Mouse (Mus musculus) limb, embryonic 10.5 days (tissue): ENCODE results near the gene Rab4a. TPM values are rescaled to one million over a fixed set of nuclear protein-coding genes. Genes with fewer than 3 reads are reported as not detected.

ENCODE experiments used
- DNase-seq: peaks from one replicate; pipeline ENCODE4 v3.0.0-alpha.2; 2017; ENCODE audit warnings: low spot score
- H3K27ac ChIP-seq: fragments of 300-500 bp; sonication (generic); 2 replicates; pipeline ENCODE4 v1.5.1; 2016; ENCODE audit warnings: mild to moderate bottlenecking
- H3K27me3 ChIP-seq: fragments of 300-500 bp; sonication (generic); 2 replicates; pipeline ENCODE4 v1.6.1; 2016; ENCODE audit warnings: low read depth, mild to moderate bottlenecking; ENCODE audit not compliant: poor library complexity, severe bottlenecking
- H3K36me3 ChIP-seq: fragments of 300-500 bp; sonication (generic); 2 replicates; pipeline ENCODE4 v1.6.1; 2016; ENCODE audit warnings: mild to moderate bottlenecking, moderate library complexity
- H3K4me1 ChIP-seq: fragments of 300-500 bp; sonication (generic); 2 replicates; pipeline ENCODE4 v1.6.1; 2016
- H3K4me3 ChIP-seq: fragments of 300-500 bp; sonication (generic); 2 replicates; pipeline ENCODE4 v1.5.1; 2016; ENCODE audit warnings: mild to moderate bottlenecking, moderate library complexity
- H3K9me3 ChIP-seq: fragments of 300-500 bp; sonication (generic); replicated peaks from 2 replicates; pipeline ENCODE4 v1.6.1; 2016; ENCODE audit warnings: mild to moderate bottlenecking
- WGBS: fragments of 180-500 bp; shearing (Covaris S2); methylation state at CpG from one replicate; pipeline ENCODE4 v1.1.7; 2016; 5-methylcytosine and 5-hydroxymethylcytosine counted together
- polyA plus RNA-seq: library from polyadenylated mRNA; unstranded; fragments of >200 nt; fragmentation: Nextera tagmentation; extraction: Ambion mirVana; gene quantifications from 2 replicates; pipeline ENCODE4 v1.2.1, GENCODE M21; 2016

Gene Rab4a
- polyA plus RNA-seq, 1 experiment from 2014 or later = 58.2 TPM

DNA sequence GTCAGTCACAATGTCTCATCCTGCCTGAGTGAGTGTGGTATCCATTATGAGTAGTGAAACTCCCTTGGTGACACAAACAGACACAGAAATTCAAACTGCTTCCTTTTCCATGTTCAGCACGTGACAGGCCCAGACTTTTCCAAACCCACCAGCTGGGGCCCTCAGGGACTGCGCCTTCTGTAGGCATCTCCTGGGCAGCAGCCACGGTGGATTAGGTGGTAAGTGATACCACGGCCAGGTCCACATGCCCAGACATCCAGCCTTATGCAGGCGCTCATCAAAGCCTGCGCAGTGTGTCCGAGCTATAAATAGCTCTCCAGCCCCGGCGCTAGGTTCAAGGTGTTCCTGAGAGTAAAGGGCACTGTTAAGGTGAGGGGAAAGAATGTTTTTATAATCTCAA is 66.3 kb downstream of the Rab4a start:
- Histone ChIP-seq H3K36me3 (no peaks in the 10 kb centered on the region), H3K27ac (no peak overlapping the region), H3K27me3 (no peaks in the 10 kb centered on the region), H3K4me3 (no peak overlapping the region), H3K9me3 (no peaks in the 10 kb centered on the region), H3K4me1 (peaks cover 8% of the 10 kb centered on the region)
- DNase-seq = no peak
- WGBS = 81% methylated on average over 9 of the region's 9 CpGs

DNA sequence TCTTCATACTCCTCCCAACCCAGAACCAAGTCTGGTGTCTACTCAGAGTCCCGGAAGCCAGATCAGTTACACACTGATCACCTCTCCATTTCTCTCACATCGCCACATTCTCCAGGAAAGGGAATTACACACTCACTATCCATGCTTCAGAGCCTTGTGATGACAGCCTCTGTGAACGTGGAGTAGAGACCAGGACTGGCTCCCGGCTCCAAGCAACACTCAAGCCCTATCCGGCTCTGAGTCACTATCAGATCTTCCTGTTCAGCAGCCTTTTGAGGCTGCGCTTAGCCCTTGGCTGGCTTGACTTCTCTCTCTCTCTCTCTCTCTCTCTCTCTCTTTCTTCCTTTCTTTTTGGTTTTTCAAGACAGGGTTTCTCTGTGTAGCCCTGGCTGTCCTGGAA is 67.6 kb downstream of the Rab4a start:
- peaks cover 12% of the 10 kb centered on the region for H3K4me1 ChIP-seq
- H3K36me3 ChIP-seq = no peaks in the 10 kb centered on the region
- DNase-seq = no peak
- H3K27me3 ChIP-seq = no peaks in the 10 kb centered on the region
- no peak overlapping the region for H3K27ac ChIP-seq
- H3K4me3 ChIP-seq = no peak overlapping the region
- 85% methylated on average over 6 of the region's 6 CpGs for WGBS
- no peaks in the 10 kb centered on the region for H3K9me3 ChIP-seq

DNA sequence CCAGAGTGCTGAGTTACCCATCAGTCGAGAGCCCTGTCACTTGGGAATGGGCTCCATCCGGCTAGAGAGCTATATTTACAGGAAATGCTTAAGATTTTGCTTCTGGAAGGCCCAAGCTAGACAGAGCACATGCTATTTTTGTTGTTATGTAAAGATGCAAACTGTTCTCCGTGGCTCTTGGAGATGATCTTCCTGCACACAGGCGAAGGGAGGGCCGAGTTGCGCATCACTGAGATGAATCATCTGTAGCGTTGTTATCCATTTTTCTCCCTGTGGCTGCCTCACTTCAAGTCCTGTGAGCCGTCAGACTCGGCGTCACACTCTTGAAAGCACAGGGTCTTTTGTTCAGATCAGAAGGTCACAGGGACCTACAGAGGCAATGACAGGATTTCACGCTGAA is 68.5 kb downstream of the Rab4a start:
- no peaks in the 10 kb centered on the region for H3K36me3 ChIP-seq
- H3K9me3 ChIP-seq = no peaks in the 10 kb centered on the region
- DNase-seq = no peak
- peaks cover 12% of the 10 kb centered on the region for H3K4me1 ChIP-seq
- no peaks in the 10 kb centered on the region for H3K27me3 ChIP-seq
- no peak overlapping the region for H3K4me3 ChIP-seq
- WGBS = 86% methylated on average over 11 of the region's 11 CpGs
- no peak overlapping the region for H3K27ac ChIP-seq

DNA sequence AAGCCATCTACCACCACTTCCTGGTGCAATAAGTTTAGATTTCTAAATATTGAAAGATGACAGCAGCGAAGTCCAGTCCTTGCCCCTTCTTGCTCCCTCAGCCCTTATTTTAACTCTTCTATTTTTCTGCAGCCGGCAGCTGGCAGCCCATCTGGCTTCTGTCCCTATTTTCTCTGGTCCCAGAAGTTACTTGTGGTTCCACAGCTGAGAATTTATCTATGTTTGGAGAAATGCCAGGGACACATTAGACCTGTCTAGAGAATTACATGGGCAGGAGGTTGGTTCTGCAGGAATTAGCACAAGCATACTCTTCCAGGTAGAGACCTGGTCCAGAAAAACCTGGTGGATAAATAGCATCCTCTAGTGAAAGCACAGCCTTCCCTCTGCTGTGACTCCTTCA is 72.1 kb downstream of the Rab4a start:
- 89% methylated on average over 2 of the region's 2 CpGs for WGBS
- H3K27me3 ChIP-seq = 0 out of 2 replicates have a peak, but pooled peaks cover under 1% of the 10 kb centered on the region

DNA sequence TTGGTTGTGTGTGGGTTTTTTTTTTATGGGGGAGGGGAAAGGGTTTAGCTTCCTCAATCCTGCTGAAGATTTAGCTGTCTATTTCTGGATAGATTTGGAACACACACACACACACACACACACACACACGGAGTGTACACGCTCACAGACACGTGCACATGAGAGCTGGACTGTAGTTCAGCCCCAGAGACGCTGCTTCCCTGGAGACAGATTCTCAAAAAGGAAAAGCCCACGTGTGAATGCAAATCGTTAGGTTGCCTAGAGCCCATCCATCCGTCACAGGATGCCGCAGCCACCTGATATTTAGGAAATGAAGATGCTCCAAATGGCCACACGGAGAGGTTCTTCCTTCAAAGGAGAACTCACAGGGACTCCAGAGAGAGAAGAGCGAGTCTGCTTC is 74.5 kb downstream of the Rab4a start:
- Histone ChIP-seq H3K27me3 (peaks cover 24% of the 10 kb centered on the region), H3K27ac (no peak overlapping the region), H3K36me3 (no peaks in the 10 kb centered on the region), H3K9me3 (no peaks in the 10 kb centered on the region), H3K4me3 (no peak overlapping the region), H3K4me1 (peaks cover 18% of the 10 kb centered on the region)
- DNase-seq = no peak
- WGBS = 70% methylated on average over 10 of the region's 10 CpGs

More for the DNA sequence above, 72.1 kb downstream of the Rab4a start:
- Histone ChIP-seq H3K27ac (no peak overlapping the region), H3K4me3 (no peak overlapping the region), H3K9me3 (no peaks in the 10 kb centered on the region), H3K36me3 (no peaks in the 10 kb centered on the region), H3K4me1 (peaks cover 12% of the 10 kb centered on the region)
- no peak for DNase-seq

DNA sequence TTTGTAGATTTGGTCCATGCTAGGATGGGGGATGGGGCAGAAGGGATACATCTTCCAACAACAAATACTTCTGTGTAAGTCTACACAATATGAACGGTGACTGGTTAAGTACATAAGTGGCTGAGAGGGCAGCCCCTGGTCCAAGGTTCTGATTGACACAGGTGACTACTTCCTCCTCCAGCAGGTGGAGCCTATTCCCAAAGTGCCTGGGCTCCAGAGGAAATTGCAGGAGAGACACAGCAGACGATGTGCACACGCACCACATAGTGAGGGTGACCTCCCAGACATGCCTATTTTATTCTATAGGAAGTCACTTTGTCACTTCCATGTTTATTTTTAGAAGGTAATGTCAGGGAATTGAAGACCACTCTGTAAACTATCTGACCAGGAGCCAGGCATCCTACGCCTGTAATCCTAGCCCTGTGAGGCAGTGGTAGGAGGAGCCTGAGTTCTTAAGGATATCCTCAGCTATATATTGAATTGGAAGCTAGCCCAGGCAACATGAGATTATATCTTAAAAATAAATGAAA is 75.1 kb downstream of the Rab4a start:
- 58% methylated on average over 4 of the region's 4 CpGs for WGBS
- DNase-seq = no peak
- peaks cover 30% of the 10 kb centered on the region for H3K27me3 ChIP-seq
- no peaks in the 10 kb centered on the region for H3K9me3 ChIP-seq
- no peak overlapping the region for H3K27ac ChIP-seq
- peaks cover 18% of the 10 kb centered on the region for H3K4me1 ChIP-seq
- no peaks in the 10 kb centered on the region for H3K36me3 ChIP-seq
- H3K4me3 ChIP-seq = no peak overlapping the region

DNA sequence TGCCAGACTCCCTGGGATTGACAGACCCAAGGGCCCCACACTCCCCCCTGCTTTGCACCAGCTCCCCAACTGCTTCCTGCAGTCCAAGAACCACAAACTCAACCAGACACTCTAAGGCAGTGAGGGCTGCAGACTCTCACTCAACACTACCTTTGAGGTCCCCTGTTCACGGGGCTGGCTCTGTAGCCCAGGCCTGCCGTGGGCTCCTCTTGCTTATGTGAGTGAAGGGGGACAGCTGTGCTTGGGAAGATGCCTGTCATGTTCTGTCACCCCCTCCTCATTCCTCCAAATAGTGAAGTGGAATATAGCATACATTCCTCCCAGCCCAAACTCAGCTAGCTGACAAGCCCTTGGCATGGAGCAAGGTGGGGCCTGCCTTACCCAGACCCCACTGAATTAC is 76.6 kb downstream of the Rab4a start:
- no peak for DNase-seq

DNA sequence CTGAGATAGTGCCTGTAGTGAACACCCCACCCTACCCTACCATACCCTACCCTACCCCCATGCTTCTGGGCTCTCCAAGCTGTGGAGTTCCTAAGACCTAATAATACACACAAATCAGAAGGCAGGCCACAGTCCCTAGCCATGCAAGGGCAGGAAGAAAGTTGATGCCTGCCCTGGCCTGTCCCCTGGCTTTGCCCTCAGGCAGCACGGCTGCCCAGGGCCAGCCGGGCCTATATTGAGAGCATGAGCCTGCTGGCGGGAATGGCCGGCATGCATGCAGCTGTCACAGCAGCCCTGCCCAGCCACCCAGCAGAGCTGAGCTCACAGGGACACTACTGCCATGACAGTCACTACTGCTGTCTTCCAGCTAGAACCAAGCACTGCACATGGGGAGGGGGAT is 77.3 kb downstream of the Rab4a start:
- no peak for DNase-seq
- WGBS = 73% methylated on average over 4 of the region's 4 CpGs

More for the DNA sequence above, 76.6 kb downstream of the Rab4a start:
- Histone ChIP-seq H3K36me3 (no peaks in the 10 kb centered on the region), H3K4me1 (peaks cover 11% of the 10 kb centered on the region), H3K27ac (no peak overlapping the region), H3K4me3 (no peak overlapping the region), H3K9me3 (no peaks in the 10 kb centered on the region), H3K27me3 (peaks cover 42% of the 10 kb centered on the region)
- WGBS = 79% methylated on average over 2 of the region's 2 CpGs

More for the DNA sequence above, 77.3 kb downstream of the Rab4a start:
- H3K27me3 ChIP-seq = peaks cover 42% of the 10 kb centered on the region
- H3K4me3 ChIP-seq = no peak overlapping the region
- no peak overlapping the region for H3K27ac ChIP-seq
- peaks cover 10% of the 10 kb centered on the region for H3K4me1 ChIP-seq
- no peaks in the 10 kb centered on the region for H3K36me3 ChIP-seq
- no peaks in the 10 kb centered on the region for H3K9me3 ChIP-seq

Other genes with a start within 250 kb of the Rab4a start
- 6.7 and 7.3 TPM in 2 replicates for gene Rhou, start 152.1 kb upstream of the Rab4a start, polyA plus RNA-seq
- gene Ccsap, start 54.2 kb downstream of the Rab4a start, polyA plus RNA-seq = 6.0 and 6.1 TPM in 2 replicates
- gene Acta1, start 88.8 kb downstream of the Rab4a start, polyA plus RNA-seq = 1.6 and 1.8 TPM in 2 replicates
- 60.4 and 61.9 TPM in 2 replicates for gene Nup133, start 143.3 kb downstream of the Rab4a start, polyA plus RNA-seq
- gene Abcb10, start 177.1 kb downstream of the Rab4a start, polyA plus RNA-seq = 19.3 and 20.3 TPM in 2 replicates
- gene Taf5l, start 215.4 kb downstream of the Rab4a start, polyA plus RNA-seq = 49.7 and 52.8 TPM in 2 replicates
- gene Urb2, start 215.5 kb downstream of the Rab4a start, polyA plus RNA-seq = 8.4 and 8.9 TPM in 2 replicates